Mouse (Mus musculus) induced T-regulatory cell, adult 2 months (primary cell): ENCODE data around the gene Nck2.

Source experiments
- DNase-seq: peaks from one replicate; pipeline ENCODE4 v3.0.0-alpha.2; 2012; ENCODE audit warnings: low read depth

Gene Nck2

DNA sequence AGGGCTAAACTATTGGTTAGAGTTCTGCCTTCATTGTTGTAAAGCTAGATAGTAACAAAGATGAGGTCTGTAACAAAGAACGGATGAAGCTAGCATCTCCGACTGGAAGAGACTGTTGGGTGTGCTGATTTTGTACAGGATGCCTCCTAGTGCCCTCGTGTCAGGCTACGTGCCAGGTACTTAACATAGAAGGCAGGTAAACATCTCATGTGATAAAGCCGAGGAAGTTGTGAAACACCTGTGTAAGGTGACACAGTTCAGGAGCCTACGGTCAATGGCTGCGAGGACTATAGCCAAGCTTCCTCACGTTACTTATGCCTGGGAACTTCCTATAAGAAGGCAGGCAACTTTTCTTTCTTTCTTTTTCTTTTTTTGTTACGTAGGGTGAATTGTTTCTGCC is at the start of gene Nck2:
TSS of gene Nck2 (plus strand) at position 49 of the 400 bp plus-strand sequence.
- DNase-seq = no peak

DNA sequence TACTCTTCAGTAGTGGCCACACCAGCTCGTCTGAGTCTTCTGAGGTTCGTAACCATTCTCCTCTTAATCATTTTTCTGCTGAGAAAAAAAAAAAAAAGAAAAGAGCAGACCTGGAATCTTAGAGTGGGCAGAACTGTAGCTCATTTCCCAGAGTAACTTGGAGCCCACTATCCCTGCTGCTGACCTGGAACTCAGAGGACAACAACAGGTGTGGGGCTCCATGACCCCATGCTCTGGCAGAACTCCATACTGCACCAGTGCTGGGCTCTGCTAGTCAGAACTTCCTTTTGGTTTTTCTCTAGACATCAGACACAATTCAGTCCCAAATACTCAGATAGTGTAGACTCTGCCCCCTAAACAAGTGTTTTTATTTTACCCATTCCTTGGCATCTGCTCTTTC is 49.3 kb upstream of the Nck2 start:
- no peak for DNase-seq

DNA sequence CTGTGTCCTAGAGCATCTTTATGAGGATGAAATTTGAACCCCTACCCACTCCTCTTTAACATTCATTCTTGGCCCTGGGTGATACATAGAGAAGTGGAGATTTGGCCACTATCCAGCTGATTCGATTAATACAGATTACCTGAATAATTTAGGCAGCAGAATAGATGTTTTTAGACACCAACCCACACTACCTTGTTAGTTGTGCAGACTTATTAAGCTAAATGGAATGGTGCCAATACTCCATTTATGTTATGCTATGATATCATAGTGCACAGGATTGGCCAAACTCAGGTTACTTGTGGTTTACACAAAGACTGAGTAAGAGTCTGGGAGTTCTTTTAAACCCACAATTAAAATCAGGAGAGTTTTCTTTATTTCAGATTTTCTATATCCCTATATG is 48.6 kb upstream of the Nck2 start:
- no peak for DNase-seq

DNA sequence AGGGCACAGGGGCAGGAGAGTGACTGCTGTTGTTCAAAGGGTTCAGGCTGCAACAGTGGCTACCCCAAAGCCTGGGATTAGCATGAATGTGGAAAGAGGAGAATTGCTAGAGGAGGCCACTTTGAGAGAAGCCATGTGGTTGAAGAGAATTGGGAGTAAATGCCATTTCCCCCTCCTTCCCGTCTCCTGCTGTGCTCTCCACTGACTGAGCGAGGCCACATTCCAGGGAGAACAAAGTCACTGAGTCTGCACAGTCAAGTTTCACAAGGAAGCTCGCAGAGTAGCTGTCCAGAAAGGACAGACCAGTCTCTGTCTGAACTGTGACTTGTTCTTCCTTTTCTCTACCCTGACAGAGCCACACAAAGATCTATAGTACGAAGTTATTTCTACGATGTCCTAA is 47.9 kb upstream of the Nck2 start:
- no peak for DNase-seq

DNA sequence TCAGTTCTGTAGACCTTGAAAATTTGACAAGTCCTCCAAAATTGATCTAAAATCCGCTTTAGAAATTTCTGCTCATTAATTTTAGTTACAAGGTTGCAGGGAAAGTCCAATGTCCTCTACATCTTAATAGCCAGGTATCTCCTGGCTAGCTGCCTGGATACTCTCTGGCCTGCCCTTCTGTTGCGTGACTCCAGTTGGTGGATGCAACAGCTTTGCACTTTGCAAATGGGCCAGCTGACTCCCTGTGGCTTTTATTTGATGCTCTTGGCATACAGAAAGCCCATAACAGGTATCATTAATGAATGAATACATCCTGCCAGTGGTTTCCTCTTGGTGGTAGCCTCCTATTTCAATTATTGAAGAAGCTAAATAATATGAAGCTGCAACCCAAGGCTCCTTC is 47.3 kb upstream of the Nck2 start:
- DNase-seq = no peak

DNA sequence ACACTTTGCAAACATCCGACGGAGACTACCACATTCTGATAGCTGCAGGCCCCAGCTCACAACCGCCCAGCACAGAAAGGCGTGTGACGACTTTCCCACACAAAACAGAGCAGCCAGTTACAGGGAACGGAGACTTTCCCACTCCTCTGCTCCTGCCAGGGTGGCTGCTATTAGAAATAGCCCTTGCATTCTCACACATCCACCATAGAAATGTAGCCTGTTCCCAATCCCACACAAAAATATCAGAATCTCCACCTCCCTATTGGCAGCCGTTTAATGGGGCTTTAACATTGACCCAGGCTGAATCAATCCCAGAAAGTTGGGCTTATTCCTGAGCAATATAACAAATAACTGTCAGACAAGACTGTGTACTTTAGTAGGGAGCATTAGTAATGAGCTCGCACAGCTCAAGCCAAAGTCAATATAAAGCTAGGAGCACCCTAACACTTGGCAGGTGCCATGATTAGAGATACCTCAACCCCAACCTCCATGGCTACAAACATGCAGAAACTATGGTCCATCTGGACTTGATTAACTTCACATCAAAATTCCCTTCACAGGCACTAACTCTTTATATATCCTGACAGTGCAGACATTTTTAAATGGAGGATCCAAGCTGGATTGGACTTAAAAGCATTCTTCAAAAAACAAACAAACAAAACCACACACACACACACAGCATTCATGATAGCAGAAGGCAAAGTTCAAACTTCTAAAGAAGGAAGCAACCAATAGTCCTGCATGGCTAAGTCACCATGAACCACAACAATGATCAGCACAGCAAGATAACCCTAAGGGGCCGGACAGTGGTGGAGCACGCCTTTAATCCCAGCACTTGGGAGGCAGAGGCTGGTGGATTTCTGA is 45.4 kb upstream of the Nck2 start:
- no peak for DNase-seq

DNA sequence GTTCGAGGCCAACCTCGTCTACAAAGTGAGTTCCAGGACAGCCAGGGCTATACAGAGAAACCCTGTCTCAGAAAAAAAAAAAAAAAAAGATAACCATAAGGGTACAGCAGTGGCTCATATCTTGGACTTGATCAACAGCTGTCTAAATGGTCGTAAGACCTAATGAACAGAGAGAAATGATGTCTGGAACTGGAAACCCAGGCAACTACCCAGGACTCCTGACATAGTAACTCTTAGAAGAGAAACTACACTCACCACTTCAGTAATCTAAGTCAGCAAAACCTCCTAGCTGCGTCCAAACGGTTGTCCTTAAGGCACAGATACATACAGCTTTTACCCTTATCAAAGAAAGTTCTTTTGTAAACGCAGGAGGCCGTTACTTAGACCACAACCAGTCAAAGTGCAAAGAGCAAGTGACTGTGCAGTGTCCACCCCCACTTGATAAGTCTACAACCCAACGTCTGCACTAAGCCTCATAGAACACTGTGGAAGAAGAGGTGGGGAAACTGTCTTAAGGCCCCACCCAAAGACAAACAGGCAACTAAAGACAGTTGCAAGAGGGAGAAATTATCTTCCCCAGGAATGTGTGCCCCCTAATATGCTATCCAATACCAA is 44.7 kb upstream of the Nck2 start:
- no peak for DNase-seq

DNA sequence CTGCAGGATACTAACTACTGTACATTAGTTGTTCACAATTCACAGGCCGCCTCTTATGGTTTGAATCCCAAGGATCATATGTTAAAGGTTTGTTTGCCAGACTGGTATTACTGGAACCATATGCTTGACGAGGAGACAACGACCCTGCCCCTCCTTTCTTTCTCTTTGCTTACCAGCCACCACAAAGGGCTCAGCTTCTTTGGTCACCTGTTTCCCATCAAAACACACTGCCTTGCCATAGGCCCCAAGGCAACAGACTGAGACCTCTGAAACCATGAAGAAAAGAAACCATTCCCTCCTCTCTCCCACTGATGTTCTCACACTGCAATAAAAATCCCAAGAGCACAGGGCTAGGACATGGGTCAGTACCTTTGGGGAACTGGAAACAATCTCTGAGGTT is 43.7 kb upstream of the Nck2 start:
- no peak for DNase-seq

DNA sequence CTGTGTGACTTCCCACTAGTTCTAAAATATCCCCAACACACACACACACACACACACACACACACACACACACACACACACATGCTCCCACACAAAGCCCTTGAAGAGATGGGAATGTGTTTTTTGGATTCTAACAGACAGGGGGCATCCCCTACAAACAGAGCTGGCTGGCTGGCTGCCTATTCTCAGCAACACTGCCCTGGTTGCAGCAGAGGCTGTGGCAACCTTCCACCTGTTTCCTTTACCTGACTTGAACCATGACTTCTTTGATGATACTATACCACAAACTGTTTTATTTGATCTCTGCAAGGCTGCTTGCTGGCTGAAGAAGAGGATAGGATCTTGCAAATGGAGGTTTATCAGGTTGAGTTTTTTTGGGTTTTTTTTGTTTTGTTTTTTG is 41.0 kb upstream of the Nck2 start:
- peak; percentile 20 for DNase-seq

DNA sequence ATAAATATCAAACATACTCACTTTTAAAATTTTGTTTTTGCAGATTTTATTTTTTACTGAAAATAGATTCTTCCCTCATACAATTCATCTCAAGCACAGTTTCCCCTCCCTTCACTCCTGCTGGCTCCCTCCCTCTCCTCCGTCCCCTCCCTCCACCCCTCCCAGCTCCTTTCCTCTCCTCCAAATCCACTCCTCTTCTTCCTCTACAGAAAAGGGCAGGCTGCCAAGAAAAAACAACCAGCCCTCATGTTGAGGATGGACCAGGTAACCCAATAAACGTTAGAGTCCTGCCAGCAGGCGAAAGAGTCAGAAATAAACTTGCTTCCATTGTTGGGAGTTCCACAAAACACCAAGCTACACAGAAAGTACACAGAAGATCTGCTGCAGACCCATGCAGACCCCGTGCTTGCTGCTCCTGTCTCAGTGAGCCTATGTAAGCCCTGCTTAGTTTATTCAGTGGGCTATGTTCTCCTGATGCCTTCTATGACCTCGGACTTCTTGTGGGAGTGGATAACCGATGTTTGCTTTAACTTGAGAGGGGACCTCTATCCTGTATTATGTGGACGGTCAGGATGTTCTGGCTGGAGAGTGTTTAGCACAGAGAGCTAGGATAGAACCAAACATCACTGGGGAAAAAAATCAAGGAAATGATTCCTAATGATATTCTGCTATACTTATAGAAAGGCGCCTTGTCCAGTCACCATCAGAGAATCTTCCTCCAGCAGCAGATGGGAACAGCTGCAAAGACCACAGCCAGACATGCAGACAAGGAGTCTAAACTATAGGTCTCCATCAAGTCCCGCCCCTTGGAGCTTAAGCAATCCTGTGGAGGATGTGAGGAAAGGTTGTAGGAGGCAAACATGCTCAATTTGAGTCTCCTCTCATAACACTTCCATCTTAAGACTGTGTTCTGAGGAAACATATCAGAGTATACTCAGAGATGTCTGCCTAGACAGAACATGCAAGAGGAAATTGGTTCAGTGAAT is 39.4 kb upstream of the Nck2 start:
- no peak for DNase-seq

DNA sequence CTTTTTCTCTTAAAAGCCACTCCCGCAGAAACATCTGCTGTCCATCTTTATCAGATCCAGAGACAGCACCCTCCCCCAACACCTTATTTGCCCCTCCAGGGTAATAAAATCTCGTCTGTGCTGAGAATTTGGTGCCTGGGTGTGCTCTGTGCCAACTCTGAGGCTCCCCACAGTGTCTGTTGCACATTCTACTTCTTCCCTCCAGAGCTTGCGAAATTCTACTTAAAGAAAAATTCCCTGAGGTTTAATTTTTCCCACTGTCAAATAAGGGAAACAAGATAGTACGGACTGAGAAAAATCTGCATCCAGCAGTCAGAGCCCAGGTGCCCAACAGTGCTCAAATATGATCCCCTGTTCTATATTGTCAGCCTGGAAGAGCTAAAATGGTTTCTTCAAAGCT is 35.4 kb upstream of the Nck2 start:
- DNase-seq = no peak

DNA sequence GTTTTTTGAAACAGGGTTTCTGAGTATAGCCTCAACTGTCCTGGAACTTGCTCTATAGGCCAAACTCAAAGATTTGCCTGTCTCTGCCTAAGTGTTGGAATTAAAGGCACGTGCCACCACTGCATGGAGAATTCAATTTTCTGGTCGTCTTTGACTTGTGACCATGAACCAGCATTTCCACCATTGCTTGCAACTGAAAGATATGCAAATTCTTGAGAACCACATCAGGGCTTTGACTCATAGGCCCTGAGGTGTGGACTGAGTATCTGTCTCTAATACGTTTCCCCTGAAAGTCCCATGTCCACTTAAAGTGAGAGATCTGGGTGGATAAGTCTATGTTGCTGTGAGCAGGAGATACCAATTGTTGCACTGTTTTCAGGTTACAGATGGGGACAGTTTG is 31.6 kb upstream of the Nck2 start:
- peak; percentile 24 for DNase-seq

DNA sequence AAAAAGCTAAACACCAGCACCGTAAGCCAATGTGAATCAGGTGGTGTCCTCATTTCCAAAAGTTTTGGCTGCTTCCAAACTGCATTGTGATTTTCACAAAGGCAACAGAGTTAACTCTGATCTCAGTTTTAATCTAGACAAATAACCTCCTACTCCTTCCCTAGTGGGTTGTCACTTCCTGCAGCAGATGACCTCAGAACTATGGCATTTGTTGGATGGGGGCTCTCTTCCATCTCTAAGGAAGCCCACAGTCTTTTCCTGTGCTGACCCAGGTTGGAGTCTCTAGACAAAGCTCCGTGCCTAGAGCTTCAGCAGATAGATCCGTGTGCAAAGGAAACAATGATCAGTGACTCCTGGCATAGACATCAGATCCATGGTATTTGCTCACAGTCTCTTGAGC is 31.1 kb upstream of the Nck2 start:
- DNase-seq = peak; percentile 9

DNA sequence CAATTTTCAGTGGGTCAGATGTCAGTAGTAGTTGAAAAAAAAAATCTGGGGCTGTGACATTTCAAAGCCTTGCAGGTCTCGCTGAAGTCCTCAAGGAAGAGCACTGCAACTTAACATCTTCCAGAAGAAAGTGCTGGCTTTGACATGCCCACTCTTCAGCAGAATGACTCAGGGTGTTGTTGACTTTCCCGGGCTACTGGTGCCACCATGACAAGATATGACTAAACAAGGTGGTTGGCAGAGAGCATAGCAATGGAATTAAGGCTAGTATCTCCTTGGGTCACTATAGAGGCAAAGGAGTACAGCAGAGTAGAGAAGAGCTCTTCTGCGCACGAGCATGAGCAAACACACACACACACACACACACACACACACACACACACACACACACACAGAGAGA is 30.6 kb upstream of the Nck2 start:
- no peak for DNase-seq

DNA sequence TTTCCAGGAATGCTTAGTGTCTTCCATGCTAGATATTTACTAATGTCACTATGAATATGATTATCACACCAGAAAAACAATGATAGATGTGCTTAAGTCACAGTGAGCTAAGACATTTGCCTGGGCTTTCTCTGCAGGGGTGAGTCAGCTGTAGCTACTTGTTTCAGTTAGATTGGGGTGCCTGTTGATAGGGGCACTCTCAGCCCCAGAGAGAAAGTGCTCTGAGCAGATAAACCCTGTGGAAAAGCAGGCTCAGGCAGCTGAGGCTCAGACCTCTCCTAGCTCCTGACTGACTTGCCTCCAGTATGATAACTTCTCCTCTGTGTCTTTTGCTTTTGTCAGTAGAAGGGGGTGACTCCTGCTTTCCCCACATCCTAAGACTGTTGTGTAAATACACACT is 30.2 kb upstream of the Nck2 start:
- DNase-seq = no peak

DNA sequence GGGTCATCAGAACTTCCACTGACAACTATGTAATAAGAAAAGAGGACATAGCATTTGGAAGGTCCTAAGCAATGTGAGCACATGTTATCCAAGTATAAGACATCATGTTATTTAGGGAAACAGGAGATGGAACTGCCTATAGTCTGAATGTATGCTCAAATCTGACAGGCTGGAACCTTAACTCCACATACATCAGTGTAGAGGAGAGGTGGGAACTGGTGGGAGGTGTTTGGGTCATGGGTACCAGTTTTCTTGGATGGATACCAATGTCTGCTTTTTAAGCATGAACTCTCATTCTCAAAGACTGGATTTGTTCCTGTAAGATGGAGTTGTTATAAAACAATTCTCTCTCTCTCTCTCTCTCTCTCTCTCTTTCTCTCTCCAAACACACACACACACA is 29.4 kb upstream of the Nck2 start:
- DNase-seq = no peak

DNA sequence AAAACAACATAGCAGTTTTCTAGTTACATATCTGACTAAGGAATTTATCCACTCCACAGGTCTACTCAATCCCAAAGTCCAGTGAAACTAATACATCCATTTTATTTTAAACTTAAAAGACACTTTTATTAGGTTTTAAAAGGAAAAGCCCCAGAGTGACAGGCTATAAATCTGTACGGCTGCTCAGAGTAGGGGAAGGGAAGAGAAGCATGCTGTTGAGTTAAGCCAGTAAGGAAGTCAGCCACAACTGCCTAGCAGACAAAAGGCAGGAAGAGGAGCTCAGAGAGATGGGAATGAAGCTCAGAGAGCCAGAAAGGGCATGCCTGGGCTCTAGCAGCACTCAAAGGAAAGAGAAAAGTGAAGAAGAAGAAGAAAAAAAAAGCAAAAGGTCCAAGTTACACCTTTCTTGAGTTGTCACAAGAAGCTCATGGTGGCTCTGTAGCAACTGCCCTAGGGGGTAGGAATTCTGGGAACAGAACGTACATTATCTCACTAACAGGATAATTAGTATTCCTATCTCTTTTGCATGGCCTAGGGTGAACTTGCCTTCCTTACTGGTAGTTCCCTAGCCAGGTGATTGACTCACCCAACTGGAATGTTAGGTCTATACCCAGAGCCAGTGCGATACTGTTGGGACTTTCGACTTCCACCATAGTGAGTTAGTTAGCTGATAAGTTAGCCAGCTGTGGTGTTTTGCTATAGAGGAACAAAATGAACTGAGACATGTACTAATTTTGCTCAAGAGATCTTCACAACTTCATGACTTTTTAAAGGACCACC is 21.2 kb upstream of the Nck2 start:
- DNase-seq = no peak

DNA sequence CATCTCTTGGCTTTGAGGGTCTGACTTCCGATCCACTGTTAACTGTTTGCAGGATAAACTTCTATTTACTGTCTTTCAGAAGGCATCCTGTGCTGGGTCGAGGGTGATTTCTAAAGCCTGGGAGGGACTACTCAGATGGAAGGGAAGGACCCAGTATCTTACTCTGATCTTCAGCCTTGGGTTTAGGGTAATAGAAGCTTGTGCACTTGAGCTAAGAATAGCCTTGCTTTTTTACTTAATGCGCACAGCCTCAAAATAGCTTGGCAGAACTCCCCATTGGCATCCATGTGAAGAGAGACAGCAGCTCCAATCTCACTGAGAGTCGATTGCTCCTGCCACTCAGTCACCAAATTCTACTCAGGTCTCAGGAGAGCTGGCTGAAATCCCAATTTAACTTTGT is 17.9 kb upstream of the Nck2 start:
- DNase-seq = no peak

DNA sequence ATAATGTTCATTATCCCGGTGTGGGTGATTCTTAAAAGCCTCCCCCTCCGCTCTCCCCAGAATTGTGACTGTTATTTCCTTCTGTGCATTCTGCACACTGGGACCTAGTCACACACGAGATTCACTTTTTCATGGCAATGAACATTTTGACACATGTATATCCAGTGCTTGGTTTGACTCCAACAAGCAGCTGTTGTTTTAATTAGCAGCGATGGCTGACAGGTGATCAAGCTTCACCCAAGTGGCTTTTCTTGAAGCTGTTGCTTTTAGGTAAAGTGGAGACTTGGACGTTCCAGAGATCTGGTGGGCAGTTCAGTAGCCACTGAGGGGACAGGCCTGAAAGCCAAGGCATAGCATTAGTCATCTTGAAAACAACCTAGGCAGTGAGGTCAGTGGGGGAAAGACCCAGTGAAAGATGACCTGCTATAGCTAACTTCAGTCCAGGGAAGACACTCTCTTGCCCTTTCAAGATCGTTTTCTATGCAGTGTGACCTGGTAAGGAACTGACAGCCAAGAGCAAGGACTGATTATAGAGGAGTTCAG is 17.3 kb upstream of the Nck2 start:
- DNase-seq = no peak

DNA sequence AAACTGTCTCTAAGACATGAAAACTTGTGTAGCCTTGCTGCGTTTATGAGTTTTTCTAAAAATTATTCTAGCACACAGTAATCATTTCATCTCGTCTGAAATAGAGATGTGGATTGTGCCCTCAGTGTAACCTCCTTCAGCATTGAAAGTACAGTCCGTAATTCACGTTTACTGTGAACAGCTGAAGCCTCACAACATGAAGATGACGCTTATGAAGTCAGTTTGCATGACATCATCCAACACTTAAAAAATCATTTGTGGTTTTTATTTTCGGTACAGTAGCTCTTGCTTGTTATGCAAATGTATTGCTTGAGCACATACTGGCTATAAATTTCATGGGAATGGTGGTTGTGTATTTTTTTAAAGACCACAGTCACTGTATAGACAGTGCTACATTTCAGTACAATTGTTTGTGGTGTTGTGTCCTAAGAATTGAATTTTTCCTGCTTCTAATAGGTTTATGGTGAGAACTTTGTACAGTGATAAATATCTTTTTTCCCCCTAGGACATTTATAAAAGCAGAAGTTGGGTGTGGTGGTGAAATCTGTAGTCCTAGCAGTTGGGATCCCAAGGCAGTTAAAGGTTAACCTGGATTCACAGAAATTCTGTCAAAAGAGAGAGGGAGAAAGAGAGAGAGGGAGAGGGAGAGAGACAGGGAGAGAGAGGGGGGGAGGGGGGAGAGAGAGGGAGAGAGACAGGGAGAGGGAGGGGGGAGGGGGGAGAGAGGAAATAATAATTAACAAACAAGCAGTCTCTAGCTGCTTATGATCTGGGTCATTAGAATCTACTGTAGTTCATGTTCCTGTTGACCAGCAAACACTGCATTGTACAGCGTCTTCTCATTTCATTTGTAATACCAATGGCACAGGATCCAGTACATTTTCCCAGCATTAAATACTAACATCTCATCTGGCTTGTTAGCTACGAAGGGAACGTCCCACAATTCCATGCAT is 14.2 kb upstream of the Nck2 start:
- no peak for DNase-seq
